Mouse (Mus musculus): ENCODE results near the gene Gm28372. TPM values are rescaled to one million over a fixed set of nuclear protein-coding genes. Genes with fewer than 3 reads are reported as not detected.
A peak's percentile ranks its signal among the peaks of the same experiment; 100 is the strongest.

Gm28372 gene
- polyA plus RNA-seq, 1 experiment from 2014 or later = not detected

- no peak overlapping the region for H3K9ac ChIP-seq (ENCODE audit: low read depth, low read length)
- no peak overlapping the region for H3K4me2 ChIP-seq (ENCODE audit: low read depth, low read length)
- no peaks in the 10 kb centered on the region for H3K27me3 ChIP-seq (replicated peaks; ENCODE audit: control insufficient read depth, insufficient read depth, low read length)
- WGBS = 97% methylated on average over 26 of the region's 26 CpGs
- peaks cover 18% of the 10 kb centered on the region for H3K4me1 ChIP-seq (ENCODE audit: control insufficient read depth, insufficient read depth, low read length)
- DNase-seq (ENCODE audit: low spot score) = no peak
- ATAC-seq (ENCODE audit: low read depth) = no peak
- peaks cover 34% of the 10 kb centered on the region for H3K36me3 ChIP-seq (ENCODE audit: control insufficient read depth, insufficient read depth, low read length)
- H3K27ac ChIP-seq (replicated peaks; ENCODE audit: low read depth, low read length) = no peak overlapping the region
- no peak overlapping the region for H3K4me3 ChIP-seq (ENCODE audit: low read depth, low read length)
- no peaks in the 10 kb centered on the region for H3K9me3 ChIP-seq (ENCODE audit: control insufficient read depth, low read length)
Measured at GRCm38 (mm10) chr2:130421781-130422620, 17.0 kb downstream of the Gm28372 start.

GRCm38 (mm10) chr2:130423397-130424125 lies 18.5 kb downstream of the Gm28372 start:
- DNase-seq (ENCODE audit: low spot score) (peak; percentile 87), ATAC-seq (ENCODE audit: low read depth) (peak; percentile 75)
- peak overlapping the region; percentile 86 for H3K9ac ChIP-seq (ENCODE audit: low read depth, low read length)
- H3K9me3 ChIP-seq (ENCODE audit: control insufficient read depth, low read length) = no peaks in the 10 kb centered on the region
- H3K4me1 ChIP-seq (ENCODE audit: control insufficient read depth, insufficient read depth, low read length) = peaks cover 18% of the 10 kb centered on the region
- 27% methylated on average over 28 of the region's 49 CpGs for WGBS
- H3K4me3 ChIP-seq (ENCODE audit: low read depth, low read length) = peak overlapping the region; percentile 57
- H3K27ac ChIP-seq (replicated peaks; ENCODE audit: low read depth, low read length) = peak overlapping the region; percentile 93
- no peaks in the 10 kb centered on the region for H3K27me3 ChIP-seq (replicated peaks; ENCODE audit: control insufficient read depth, insufficient read depth, low read length)
- H3K4me2 ChIP-seq (ENCODE audit: low read depth, low read length) = peak overlapping the region; percentile 94
- peaks cover 32% of the 10 kb centered on the region for H3K36me3 ChIP-seq (ENCODE audit: control insufficient read depth, insufficient read depth, low read length)

- 0% methylated on average over 45 of the region's 58 CpGs for WGBS
- peak; percentile 96 for DNase-seq (ENCODE audit: low spot score)
- peak; percentile 97 for ATAC-seq (ENCODE audit: low read depth)
Measured at GRCm38 (mm10) chr2:130424126-130424853, 19.3 kb downstream of the Gm28372 start, which contains the start of the genes Vps16 and Pced1a. TSS of gene Vps16 (plus strand) at chr2:130424339. TSS of gene Pced1a (minus strand) at chr2:130424701.

DNA sequence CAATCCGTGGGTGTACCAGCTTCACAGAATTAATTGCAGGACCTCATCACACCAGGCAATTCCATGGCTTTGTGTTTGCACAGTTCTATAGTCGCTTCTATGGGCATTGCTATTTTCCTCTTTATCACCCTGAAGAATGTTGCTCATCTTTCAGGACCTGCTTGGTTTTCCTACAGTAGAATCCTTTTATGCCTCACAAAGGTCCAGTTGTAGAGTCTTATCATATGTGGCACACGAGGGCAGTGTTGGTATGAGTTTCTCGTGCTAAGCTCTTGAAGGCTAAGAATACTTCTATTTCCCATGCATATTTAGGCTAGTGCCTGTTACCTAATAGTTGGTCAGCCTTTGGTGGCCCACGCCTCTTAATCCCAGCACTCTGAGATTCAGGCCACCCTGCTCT lies 20.1 kb downstream of the Gm28372 start:
- H3K4me3 ChIP-seq (ENCODE audit: low read depth, low read length) = peak overlapping the region; percentile 57
- 48% methylated on average over 5 of the region's 5 CpGs for WGBS
- no peaks in the 10 kb centered on the region for H3K9me3 ChIP-seq (ENCODE audit: control insufficient read depth, low read length)
- peak overlapping the region; percentile 94 for H3K4me2 ChIP-seq (ENCODE audit: low read depth, low read length)
- peaks cover 17% of the 10 kb centered on the region; the same call in 1 of the 2 replicates for H3K36me3 ChIP-seq (ENCODE audit: control insufficient read depth, insufficient read depth, low read length)
- H3K27ac ChIP-seq (replicated peaks; ENCODE audit: low read depth, low read length) = no peak overlapping the region; the same call in 1 of the 2 replicates
- no peaks in the 10 kb centered on the region for H3K27me3 ChIP-seq (replicated peaks; ENCODE audit: control insufficient read depth, insufficient read depth, low read length)
- peak overlapping the region; percentile 86 for H3K9ac ChIP-seq (ENCODE audit: low read depth, low read length)
- DNase-seq (ENCODE audit: low spot score) (no peak), ATAC-seq (ENCODE audit: low read depth) (no peak)
- H3K4me1 ChIP-seq (ENCODE audit: control insufficient read depth, insufficient read depth, low read length) = peaks cover 18% of the 10 kb centered on the region

More at GRCm38 (mm10) chr2:130424126-130424853, 19.3 kb downstream of the Gm28372 start, which contains the start of the genes Vps16 and Pced1a:
- Histone ChIP-seq H3K4me3 (ENCODE audit: low read depth, low read length) (peak within 1 kb of the TSS; percentile 57), H3K4me1 (ENCODE audit: control insufficient read depth, insufficient read depth, low read length) (peaks cover 18% of the 10 kb centered on the region), H3K27ac (replicated peaks; ENCODE audit: low read depth, low read length) (peak within 1 kb of the TSS; percentile 93), H3K9ac (ENCODE audit: low read depth, low read length) (peak within 1 kb of the TSS; percentile 86), H3K36me3 (ENCODE audit: control insufficient read depth, insufficient read depth, low read length) (peaks cover 25% of the 10 kb centered on the region), H3K27me3 (replicated peaks; ENCODE audit: control insufficient read depth, insufficient read depth, low read length) (no peaks in the 10 kb centered on the region), H3K9me3 (ENCODE audit: control insufficient read depth, low read length) (no peaks in the 10 kb centered on the region), H3K4me2 (ENCODE audit: low read depth, low read length) (peak within 1 kb of the TSS; percentile 94)

- ATAC-seq (ENCODE audit: low read depth) (no peak), DNase-seq (ENCODE audit: low spot score) (no peak)
- Histone ChIP-seq H3K27ac (replicated peaks; ENCODE audit: low read depth, low read length) (no peak overlapping the region), H3K27me3 (replicated peaks; ENCODE audit: control insufficient read depth, insufficient read depth, low read length) (no peaks in the 10 kb centered on the region), H3K9me3 (ENCODE audit: control insufficient read depth, low read length) (no peaks in the 10 kb centered on the region), H3K4me2 (ENCODE audit: low read depth, low read length) (no peak overlapping the region), H3K4me3 (ENCODE audit: low read depth, low read length) (no peak overlapping the region), H3K4me1 (ENCODE audit: control insufficient read depth, insufficient read depth, low read length) (peaks cover 6% of the 10 kb centered on the region), H3K36me3 (ENCODE audit: control insufficient read depth, insufficient read depth, low read length) (peaks cover 4% of the 10 kb centered on the region; the same call in 1 of the 2 replicates), H3K9ac (ENCODE audit: low read depth, low read length) (no peak overlapping the region)
- 55% methylated on average over 2 of the region's 2 CpGs for WGBS
Measured at GRCm38 (mm10) chr2:130429851-130430250, 24.8 kb downstream of the Gm28372 start.

DNA sequence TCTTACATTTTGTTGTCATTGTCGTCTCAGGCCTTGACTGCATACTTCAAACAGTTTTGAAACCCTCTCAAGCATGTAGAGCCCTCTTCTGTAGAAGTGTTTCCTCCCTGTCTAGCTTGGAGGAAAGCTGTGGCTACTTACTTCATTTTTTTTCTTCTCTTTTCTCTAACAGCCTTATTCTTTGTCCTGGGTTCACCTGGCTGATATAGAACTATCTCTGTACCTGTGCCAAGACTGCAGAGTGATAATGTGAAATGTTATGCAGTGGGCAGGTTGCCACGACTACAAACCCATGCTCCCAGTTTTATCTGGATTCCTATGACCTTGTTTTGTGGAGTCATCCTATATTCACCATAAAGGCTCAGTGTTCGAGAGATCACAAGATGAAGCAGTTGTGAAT lies 25.4 kb downstream of the Gm28372 start:
- ATAC-seq (ENCODE audit: low read depth) (no peak), DNase-seq (ENCODE audit: low spot score) (no peak)
- 78% methylated on average over 3 of the region's 3 CpGs for WGBS
- Histone ChIP-seq H3K9me3 (ENCODE audit: control insufficient read depth, low read length) (no peaks in the 10 kb centered on the region), H3K27ac (replicated peaks; ENCODE audit: low read depth, low read length) (no peak overlapping the region), H3K4me3 (ENCODE audit: low read depth, low read length) (no peak overlapping the region), H3K4me2 (ENCODE audit: low read depth, low read length) (no peak overlapping the region), H3K27me3 (replicated peaks; ENCODE audit: control insufficient read depth, insufficient read depth, low read length) (no peaks in the 10 kb centered on the region), H3K36me3 (ENCODE audit: control insufficient read depth, insufficient read depth, low read length) (peaks cover 4% of the 10 kb centered on the region; the same call in 1 of the 2 replicates), H3K4me1 (ENCODE audit: control insufficient read depth, insufficient read depth, low read length) (peaks cover 2% of the 10 kb centered on the region), H3K9ac (ENCODE audit: low read depth, low read length) (no peak overlapping the region)

DNA sequence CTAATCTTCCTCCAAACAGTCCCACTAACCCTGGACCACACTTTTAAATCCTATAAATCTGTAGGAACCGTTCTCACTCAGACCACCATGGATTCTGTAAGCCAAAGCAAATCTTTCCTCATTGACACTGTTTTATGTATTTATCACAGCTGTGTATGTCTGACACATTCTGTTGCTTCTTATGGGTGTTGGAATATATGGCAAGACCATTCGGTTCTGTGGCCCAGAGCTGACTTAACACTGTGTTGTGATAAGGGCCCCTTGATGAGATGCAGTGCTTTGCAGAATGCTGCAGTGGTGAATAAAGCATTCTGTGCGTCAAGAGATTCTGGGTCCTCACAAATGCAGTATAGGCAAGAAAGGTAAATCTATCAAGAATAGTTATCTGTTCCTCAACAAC lies 27.1 kb downstream of the Gm28372 start:
- no peaks in the 10 kb centered on the region for H3K27me3 ChIP-seq (replicated peaks; ENCODE audit: control insufficient read depth, insufficient read depth, low read length)
- DNase-seq (ENCODE audit: low spot score) = no peak
- WGBS = 88% methylated on average over 3 of the region's 3 CpGs
- H3K36me3 ChIP-seq (ENCODE audit: control insufficient read depth, insufficient read depth, low read length) = peaks cover 4% of the 10 kb centered on the region; the same call in 1 of the 2 replicates
- no peak overlapping the region for H3K27ac ChIP-seq (replicated peaks; ENCODE audit: low read depth, low read length)
- no peak overlapping the region for H3K4me3 ChIP-seq (ENCODE audit: low read depth, low read length)
- H3K9ac ChIP-seq (ENCODE audit: low read depth, low read length) = no peak overlapping the region
- no peak for ATAC-seq (ENCODE audit: low read depth)
- no peak overlapping the region for H3K4me2 ChIP-seq (ENCODE audit: low read depth, low read length)
- H3K4me1 ChIP-seq (ENCODE audit: control insufficient read depth, insufficient read depth, low read length) = no peaks in the 10 kb centered on the region
- no peaks in the 10 kb centered on the region for H3K9me3 ChIP-seq (ENCODE audit: control insufficient read depth, low read length)

GRCm38 (mm10) chr2:130433152-130433551 lies 28.1 kb downstream of the Gm28372 start:
- ATAC-seq (ENCODE audit: low read depth) (peak; percentile 53; the same call in 1 of the 2 replicates), DNase-seq (ENCODE audit: low spot score) (peak; percentile 63)
- H3K9ac ChIP-seq (ENCODE audit: low read depth, low read length) = no peak overlapping the region
- H3K4me3 ChIP-seq (ENCODE audit: low read depth, low read length) = no peak overlapping the region
- WGBS = 24% methylated on average over 4 of the region's 4 CpGs
- H3K4me1 ChIP-seq (ENCODE audit: control insufficient read depth, insufficient read depth, low read length) = no peaks in the 10 kb centered on the region
- H3K27me3 ChIP-seq (replicated peaks; ENCODE audit: control insufficient read depth, insufficient read depth, low read length) = no peaks in the 10 kb centered on the region
- H3K27ac ChIP-seq (replicated peaks; ENCODE audit: low read depth, low read length) = no peak overlapping the region
- H3K36me3 ChIP-seq (ENCODE audit: control insufficient read depth, insufficient read depth, low read length) = peaks cover 12% of the 10 kb centered on the region
- no peak overlapping the region for H3K4me2 ChIP-seq (ENCODE audit: low read depth, low read length)
- H3K9me3 ChIP-seq (ENCODE audit: control insufficient read depth, low read length) = no peaks in the 10 kb centered on the region
